Mouse (Mus musculus) megakaryocyte-erythroid progenitor cell, adult 5-6 weeks (primary cell): ENCODE data around the gene Nfix. TPM values are rescaled to one million over a fixed set of nuclear protein-coding genes. Genes with fewer than 3 reads are reported as not detected.

ENCODE experiments used
- ATAC-seq: replicated peaks from 2 replicates; pipeline ENCODE4 v1.8.0; 2016; ENCODE audit warnings: mild to moderate bottlenecking, inconsistent platforms; ENCODE audit not compliant: severe bottlenecking, poor library complexity, low FRiP score, low TSS enrichment
- total RNA-seq, 2 experiments: library from RNA; stranded (forward) in 1 of 2; stranded (reverse) in 1 of 2; fragments of 200-1000, 215-1000 nt in 1 of 2; fragments of >200 nt in 1 of 2; fragmentation: Nextera tagmentation in 1 of 2; gene quantifications; 2 replicates each; pipeline ENCODE4 v1.2.3; 2014 to 2017

Nfix gene
- total RNA-seq, 2 experiments from 2014 or later: 26.0 to 73.4 TPM

GRCm38 (mm10) chr8:84771941-84772378, 28.2 kb downstream of the Nfix start:
- ATAC-seq: no peak

- ATAC-seq: no peak
Observed at GRCm38 (mm10) chr8:84771000-84771687, 29.0 kb downstream of the Nfix start.

GRCm38 (mm10) chr8:84770100-84770953, 29.8 kb downstream of the Nfix start:
- ATAC-seq: no peak

- no peak for ATAC-seq
Observed at GRCm38 (mm10) chr8:84769324-84769723, 30.8 kb downstream of the Nfix start.

GRCm38 (mm10) chr8:84768343-84769095, 31.6 kb downstream of the Nfix start:
- no peak for ATAC-seq

- no peak for ATAC-seq
Observed at GRCm38 (mm10) chr8:84767221-84767620, 32.9 kb downstream of the Nfix start.

- ATAC-seq: no peak
Observed at GRCm38 (mm10) chr8:84766422-84766821, 33.7 kb downstream of the Nfix start.

- ATAC-seq: no peak
Observed at GRCm38 (mm10) chr8:84765629-84766028, 34.5 kb downstream of the Nfix start.

- no peak for ATAC-seq
Observed at GRCm38 (mm10) chr8:84764870-84765495, 35.2 kb downstream of the Nfix start.

- no peak for ATAC-seq
Observed at GRCm38 (mm10) chr8:84764100-84764499, 36.0 kb downstream of the Nfix start.

- no peak for ATAC-seq
Observed at GRCm38 (mm10) chr8:84760901-84761300, 39.2 kb downstream of the Nfix start.

GRCm38 (mm10) chr8:84760405-84760805, 39.7 kb downstream of the Nfix start:
- ATAC-seq: no peak

GRCm38 (mm10) chr8:84759718-84760117, 40.4 kb downstream of the Nfix start:
- no peak for ATAC-seq

GRCm38 (mm10) chr8:84759126-84759525, 41.0 kb downstream of the Nfix start:
- ATAC-seq: peak; percentile 68

- no peak for ATAC-seq
Observed at GRCm38 (mm10) chr8:84758308-84758707, 41.8 kb downstream of the Nfix start.

- no peak for ATAC-seq
Observed at GRCm38 (mm10) chr8:84757501-84757900, 42.6 kb downstream of the Nfix start.

GRCm38 (mm10) chr8:84752734-84753582, 47.2 kb downstream of the Nfix start:
- no peak for ATAC-seq

- ATAC-seq: no peak
Observed at GRCm38 (mm10) chr8:84749519-84749918, 50.6 kb downstream of the Nfix start.
